Mouse (Mus musculus) mouse embryonic stem cell (cell line): Measurements from ENCODE around the gene Cers6.

Source experiments
- in situ Hi-C, 2 experiments: fragments of 300-500 bp; cut with MboI; formaldehyde crosslinking; loops; 1 replicate in 1 of 2; 3 replicates in 1 of 2; pipeline ENCODE4 v1.14.3; 2019 to 2020; ENCODE audit warnings: low sequenced_read_pairs in 2 of 2, low pct_unique_long_range_greater_than_20kb in 1 of 2, mixed read lengths in 1 of 2; ENCODE audit not compliant: unreplicated experiment in 1 of 2

The Cers6 gene

DNA sequence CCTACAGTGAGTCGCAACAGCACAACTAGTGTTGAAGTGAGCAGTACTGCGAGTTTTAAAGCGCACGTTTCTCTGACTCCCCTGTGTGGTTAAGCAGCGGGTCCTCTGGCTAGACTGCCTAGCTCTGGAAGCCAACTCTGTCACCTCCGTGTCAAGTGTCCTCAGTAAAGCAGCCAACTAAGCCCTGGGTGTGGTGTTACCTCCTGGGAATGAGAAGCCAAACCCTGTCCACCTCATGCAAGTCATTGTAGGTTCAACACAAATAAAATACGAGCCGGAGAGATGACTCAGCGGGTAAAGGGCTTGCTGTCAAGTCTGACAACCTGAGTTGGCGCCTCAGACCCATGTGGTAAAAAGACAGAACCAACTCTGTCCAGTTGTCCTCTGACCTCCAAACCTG lies 287.9 kb downstream of the Cers6 start:
- in situ Hi-C loops, result no loop called here

DNA sequence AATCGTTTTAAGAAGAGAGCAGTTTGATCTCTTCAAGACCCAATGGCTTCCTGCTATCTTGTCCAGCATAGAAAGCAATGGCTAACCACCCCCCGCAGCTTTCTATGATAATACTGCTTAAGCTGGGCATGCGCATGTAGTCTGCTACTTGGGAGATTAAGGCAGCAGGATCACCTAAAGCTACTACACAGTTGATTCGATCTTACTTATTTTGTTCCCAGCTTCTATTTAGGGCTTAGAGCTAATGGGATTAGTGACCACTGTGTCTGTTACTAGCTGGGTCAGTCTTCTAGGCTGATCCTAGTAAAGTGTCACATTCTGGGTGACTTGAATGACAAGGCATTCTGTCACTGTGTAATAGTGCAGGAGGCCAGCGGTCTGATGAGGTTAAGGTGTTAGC lies 289.6 kb downstream of the Cers6 start:
- in situ Hi-C loops, result no loop called here

DNA sequence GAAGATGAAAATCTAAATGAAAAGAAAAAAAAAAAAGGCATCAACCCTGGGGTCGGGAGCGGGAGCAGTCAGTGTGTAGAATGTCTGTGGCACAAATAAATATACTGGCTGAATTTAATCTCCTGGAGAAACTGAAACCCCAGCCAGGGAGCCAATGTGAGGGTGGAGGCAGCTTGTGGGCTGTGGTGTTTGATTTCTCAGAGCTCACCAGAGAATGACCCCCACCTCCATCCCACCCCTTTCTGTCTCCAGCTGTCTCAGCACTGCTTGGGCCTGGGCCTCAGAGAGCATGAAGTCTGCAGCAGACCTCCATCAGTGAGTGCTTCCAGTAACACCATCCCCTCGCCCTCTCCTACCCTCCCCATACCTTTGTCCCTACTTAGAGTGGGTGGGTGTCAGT lies 294.6 kb downstream of the Cers6 start:
- in situ Hi-C loops, result no loop called here

DNA sequence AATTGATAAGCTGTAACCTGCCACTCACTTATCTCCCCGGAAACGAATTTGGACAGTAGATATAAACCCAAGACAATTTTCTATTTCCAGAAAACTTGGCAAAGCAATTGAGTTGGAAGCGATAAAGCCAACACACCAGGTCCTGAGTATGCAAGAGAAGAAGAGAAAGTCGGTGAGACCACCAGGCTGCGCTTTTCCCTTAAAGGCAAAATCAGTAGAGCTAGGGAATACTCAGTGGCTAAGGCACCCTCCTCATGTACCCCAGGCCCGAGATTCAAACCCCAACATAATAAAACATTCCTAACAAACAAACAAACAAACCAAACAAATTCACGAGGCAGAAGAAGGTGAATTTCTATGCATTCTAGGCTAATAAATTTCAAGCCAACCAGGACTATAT lies 295.0 kb downstream of the Cers6 start:
- in situ Hi-C loops, result no loop called here

DNA sequence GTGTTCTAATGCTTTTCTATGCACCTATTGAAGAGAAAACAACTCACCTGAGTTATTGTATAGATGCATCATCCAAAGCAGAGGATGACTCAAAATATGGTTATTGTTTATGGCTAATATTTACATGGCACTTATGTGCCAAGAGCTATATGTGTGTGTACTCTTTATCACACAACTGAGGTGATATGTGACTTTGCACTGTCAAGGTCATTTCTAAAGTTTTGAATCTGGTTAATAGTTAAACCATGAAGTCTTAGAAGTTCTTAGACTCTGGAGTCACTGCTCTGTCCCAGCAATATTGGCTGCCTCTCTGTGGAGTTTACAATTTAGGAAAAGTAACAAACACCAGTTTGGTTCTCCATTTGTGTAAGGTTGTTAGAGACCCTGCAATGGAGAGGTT lies 297.7 kb downstream of the Cers6 start:
- in situ Hi-C loops, result no loop called here
